In genomic region chr3:116512904-116513716, GRCm38 (mm10) we compare ENCODE assay signal across 8 mouse cellular contexts. TPM values are rescaled to one million over a fixed set of nuclear protein-coding genes. Genes with fewer than 3 reads are reported as not detected.
DNase-seq lines count a peak whose midpoint lies in the region; ATAC-seq lines count a peak whose summit lies in the region.

Dbt (plus strand) TSS chr3:116513070.

- DNase-seq in 3T3-L1 (ENCODE audit: low read depth, low spot score): peak; percentile 70
- DNase-seq in adrenal gland, postnatal 4 days (ENCODE audit: low spot score in 2 of 2): peak; percentile 65 to 77
- DNase-seq in heart, adult 9 months (ENCODE audit: low spot score in 2 of 2): peak; percentile 89
- DNase-seq in monocyte, adult 2 months (ENCODE audit: low read depth in 1 of 2, low spot score in 2 of 2): peak; percentile 26 to 61
- peak; percentile 83 to 85 for DNase-seq in spleen, postnatal 36 days (ENCODE audit: low spot score in 2 of 2)

- peak within 1 kb of the TSS; percentile 67 for H3K4me3 ChIP-seq in embryonic facial prominence, embryonic 15.5 days (replicated peaks)
- peak within 1 kb of the TSS; percentile 69 for H3K4me3 ChIP-seq in kidney, embryonic 14.5 days (ENCODE audit: low read length)
- peak within 1 kb of the TSS; percentile 65 for H3K4me3 ChIP-seq in limb, embryonic 15.5 days

- H3K4me2 ChIP-seq in embryonic facial prominence, embryonic 15.5 days (replicated peaks): peak within 1 kb of the TSS; percentile 76
- peak within 1 kb of the TSS; percentile 65 for H3K4me2 ChIP-seq in kidney, embryonic 14.5 days (replicated peaks; ENCODE audit: low read depth, low read length)
- peak within 1 kb of the TSS; percentile 68 for H3K4me2 ChIP-seq in limb, embryonic 15.5 days

- ATAC-seq in embryonic facial prominence, embryonic 15.5 days (ENCODE audit: insufficient number of reproducible peaks, low FRiP score, low TSS enrichment, low read depth): peak; percentile 94
- ATAC-seq in kidney, embryonic 14.5 days (ENCODE audit: low FRiP score, low TSS enrichment): peak; percentile 97
- ATAC-seq in limb, embryonic 15.5 days (ENCODE audit: insufficient number of reproducible peaks, low FRiP score, low TSS enrichment, low read depth): peak; percentile 93

- no peaks in the 10 kb centered on the region for H3K36me3 ChIP-seq in embryonic facial prominence, embryonic 15.5 days
- H3K36me3 ChIP-seq in kidney, embryonic 14.5 days (ENCODE audit: control insufficient read depth, insufficient read depth, low read length): peaks cover 3% of the 10 kb centered on the region; the same call in 1 of the 2 replicates
- H3K36me3 ChIP-seq in limb, embryonic 15.5 days: no peaks in the 10 kb centered on the region

- H3K9me3 ChIP-seq in embryonic facial prominence, embryonic 15.5 days (replicated peaks): no peaks in the 10 kb centered on the region
- no peaks in the 10 kb centered on the region for H3K9me3 ChIP-seq in kidney, embryonic 14.5 days (ENCODE audit: control insufficient read depth, low read length)
- no peaks in the 10 kb centered on the region for H3K9me3 ChIP-seq in limb, embryonic 15.5 days

- H3K9ac ChIP-seq in embryonic facial prominence, embryonic 15.5 days: peak within 1 kb of the TSS; percentile 47
- peak within 1 kb of the TSS; percentile 63 for H3K9ac ChIP-seq in kidney, embryonic 14.5 days (ENCODE audit: low read depth, low read length)
- H3K9ac ChIP-seq in limb, embryonic 15.5 days: peak within 1 kb of the TSS; percentile 41

- WGBS in embryonic facial prominence, embryonic 15.5 days: 1% methylated on average over 36 of the region's 36 CpGs
- WGBS in kidney, embryonic 14.5 days: 1% methylated on average over 36 of the region's 36 CpGs
- WGBS in limb, embryonic 15.5 days: 1% methylated on average over 36 of the region's 36 CpGs

- H3K4me1 ChIP-seq in embryonic facial prominence, embryonic 15.5 days: peaks cover 13% of the 10 kb centered on the region
- peaks cover 5% of the 10 kb centered on the region; the same call in 1 of the 2 replicates for H3K4me1 ChIP-seq in kidney, embryonic 14.5 days (ENCODE audit: control insufficient read depth, insufficient read depth, low read length)
- H3K4me1 ChIP-seq in limb, embryonic 15.5 days: peaks cover 8% of the 10 kb centered on the region

- no peaks in the 10 kb centered on the region for H3K27me3 ChIP-seq in embryonic facial prominence, embryonic 15.5 days
- H3K27me3 ChIP-seq in kidney, embryonic 14.5 days (ENCODE audit: control insufficient read depth, insufficient read depth, low read length): no peaks in the 10 kb centered on the region
- H3K27me3 ChIP-seq in limb, embryonic 15.5 days: no peaks in the 10 kb centered on the region

- peak within 1 kb of the TSS; percentile 34 for H3K27ac ChIP-seq in embryonic facial prominence, embryonic 15.5 days (replicated peaks)
- no peak within 1 kb of the TSS for H3K27ac ChIP-seq in kidney, embryonic 14.5 days (ENCODE audit: low read depth, low read length)
- no peak within 1 kb of the TSS for H3K27ac ChIP-seq in limb, embryonic 15.5 days

RNA-seq across cellular contexts. Expression of gene Dbt, which starts in this region (rescaled TPM):
- total RNA-seq in adrenal gland, postnatal 4 days (2021): 10 to 100 TPM; 48.8 to 57.3 TPM
- polyA plus RNA-seq in embryonic facial prominence, embryonic 15.5 days (2015; fragmentation: Nextera tagmentation; extraction: Ambion mirVana): 15.1 and 15.9 TPM in 2 replicates
- polyA plus RNA-seq in kidney, embryonic 14.5 days (2014; fragmentation: Nextera tagmentation; extraction: Ambion mirVana): 14.2 and 17.6 TPM in 2 replicates
- 14.5 and 15.7 TPM in 2 replicates for polyA plus RNA-seq in limb, embryonic 15.5 days (2015; fragmentation: Nextera tagmentation; extraction: Ambion mirVana)
